Mouse (Mus musculus): Measurements from ENCODE around the gene Hspe1. TPM values are rescaled to one million over a fixed set of nuclear protein-coding genes. Genes with fewer than 3 reads are reported as not detected.
"Not testable (repeated sequence)": the region's sequence is repeated elsewhere in the genome, so short reads cannot be mapped to it uniquely, and the experiment has no call there.

Gene Hspe1
- total RNA-seq, 2 experiments from 2014 or later, result 63.7 to 76.8 TPM

DNA sequence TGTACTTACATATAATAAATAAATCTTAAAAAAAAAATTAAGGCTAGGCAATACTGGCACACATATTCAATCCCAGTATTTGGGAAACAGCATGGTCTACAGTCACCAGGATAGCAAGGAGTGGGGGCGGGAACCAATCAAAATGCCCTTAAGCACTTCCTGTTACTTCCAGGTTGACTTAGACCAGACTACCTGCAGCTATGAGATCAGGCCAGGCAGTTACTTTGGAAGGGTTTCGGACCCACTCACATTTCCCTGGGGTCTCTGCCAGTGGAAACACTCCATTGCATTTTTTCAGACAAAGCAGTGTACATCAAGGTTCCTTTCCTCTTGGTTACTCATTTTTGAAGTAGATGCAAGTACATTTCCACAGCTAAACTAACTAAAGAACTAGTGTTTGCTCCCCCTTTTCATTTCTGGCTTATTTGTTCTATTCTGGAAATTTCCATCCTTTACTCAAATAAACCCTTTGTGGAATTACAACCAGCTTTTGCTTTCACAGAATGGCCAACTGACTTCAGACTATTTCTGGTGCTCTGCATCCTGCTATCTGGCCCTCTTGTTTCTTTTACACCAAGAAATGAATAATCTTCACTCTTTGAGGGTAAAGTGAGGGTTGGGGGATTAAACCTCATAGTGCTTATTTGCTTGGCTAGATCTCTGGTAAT is 10.9 kb upstream of the Hspe1 start:
- intact Hi-C loops (cut with DNase I; ENCODE audit: low total_unique reads), result no loop called here
- no peak for DNase-seq

DNA sequence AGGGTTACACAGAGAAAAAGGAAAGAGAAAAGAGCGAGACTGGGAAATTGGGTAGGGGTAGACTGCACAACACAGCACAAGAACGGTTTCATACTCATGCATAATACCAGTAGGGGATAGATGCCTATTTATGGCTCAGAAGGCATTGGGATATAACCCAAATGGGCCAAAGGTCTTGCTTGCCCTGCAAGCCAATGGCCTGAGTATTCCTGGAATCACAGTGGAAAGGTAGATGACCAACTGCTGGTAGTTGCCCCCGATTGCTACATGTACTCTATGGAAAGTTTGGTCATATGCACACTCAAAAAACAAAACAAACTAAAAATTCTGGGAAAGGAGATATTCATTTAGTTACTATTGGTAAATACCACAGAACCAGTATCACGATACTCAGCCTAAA is 8.3 kb upstream of the Hspe1 start:
- no peak for DNase-seq
- intact Hi-C loops (cut with DNase I; ENCODE audit: low total_unique reads), result no loop called here

DNA sequence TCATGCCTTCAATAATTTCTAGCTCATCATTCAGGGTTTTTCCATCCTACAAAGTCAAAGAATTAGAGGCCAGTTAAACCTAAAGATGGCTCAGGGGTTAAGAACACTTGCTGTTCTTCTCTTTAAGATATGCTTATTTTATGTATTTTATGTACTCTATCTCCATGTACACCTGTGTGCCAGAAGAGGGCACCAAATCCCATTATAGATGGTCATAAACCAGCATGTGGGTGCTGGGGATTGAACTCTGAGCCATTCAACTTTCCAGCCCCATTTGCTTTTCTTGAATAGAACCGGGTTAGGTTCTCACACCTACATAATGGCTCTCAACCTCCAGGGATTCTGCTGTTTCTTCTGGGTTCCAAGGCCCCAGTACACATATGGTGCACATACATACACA is 5.8 kb upstream of the Hspe1 start:
- DNase-seq, result no peak
- intact Hi-C loops (cut with DNase I; ENCODE audit: low total_unique reads), result no loop called here

DNA sequence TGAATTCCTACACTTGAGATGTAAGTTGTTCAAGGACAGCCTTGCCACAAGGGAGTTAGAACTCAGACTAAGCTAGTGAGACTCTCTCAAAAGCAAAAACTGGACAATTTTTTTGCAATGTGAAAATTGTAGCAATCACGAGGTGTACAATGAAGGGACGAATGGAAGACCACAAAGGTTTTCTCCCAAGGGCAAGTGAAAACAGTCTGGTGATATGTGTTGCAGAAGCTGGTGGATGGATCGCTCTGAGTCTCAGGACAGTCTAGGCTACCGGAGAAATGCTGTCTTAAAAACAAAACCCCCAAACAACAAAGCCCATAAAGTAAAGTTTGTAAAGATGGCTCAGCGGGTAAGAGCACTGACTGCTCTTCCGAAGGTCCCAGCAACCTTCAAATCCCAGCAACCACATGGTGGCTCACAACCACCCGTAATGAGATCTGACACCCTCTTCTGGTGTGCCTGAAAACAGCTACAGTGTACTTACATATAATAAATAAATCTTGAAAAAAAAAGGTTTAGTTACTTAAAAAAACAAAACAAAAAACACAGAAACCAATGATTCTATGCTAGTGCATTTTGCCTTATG is 2.1 kb upstream of the Hspe1 start:
- intact Hi-C loops (cut with DNase I; ENCODE audit: low total_unique reads), result no loop called here
- DNase-seq, result no peak

DNA sequence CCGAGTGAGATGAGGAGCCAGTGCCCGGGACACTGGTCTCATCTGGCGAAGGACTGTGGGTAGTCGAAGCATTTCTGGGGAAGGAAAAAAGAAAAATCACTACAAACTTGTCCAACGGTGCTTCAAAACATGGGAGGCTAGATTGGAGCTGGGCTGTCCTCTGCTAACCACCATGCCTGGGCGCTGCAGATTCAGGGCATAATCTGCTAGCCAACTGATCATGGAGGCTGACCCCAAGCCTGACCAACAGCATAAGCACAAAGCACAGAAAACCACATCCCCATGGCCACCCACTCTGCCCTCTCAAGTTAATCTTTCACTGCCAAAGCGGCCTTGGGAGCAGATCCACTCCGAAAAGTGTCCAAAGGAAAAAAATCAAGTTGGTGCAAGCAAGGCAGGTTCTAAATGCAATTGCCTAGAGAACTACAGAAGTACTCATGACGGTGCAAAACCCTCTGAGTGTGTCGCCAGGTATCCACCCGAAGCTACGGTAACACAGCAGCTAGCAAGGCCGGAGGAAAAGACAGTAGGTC is 998 bp upstream of the Hspe1 start:
- intact Hi-C loops (cut with DNase I; ENCODE audit: low total_unique reads), result no loop called here
- DNase-seq, result no peak

DNA sequence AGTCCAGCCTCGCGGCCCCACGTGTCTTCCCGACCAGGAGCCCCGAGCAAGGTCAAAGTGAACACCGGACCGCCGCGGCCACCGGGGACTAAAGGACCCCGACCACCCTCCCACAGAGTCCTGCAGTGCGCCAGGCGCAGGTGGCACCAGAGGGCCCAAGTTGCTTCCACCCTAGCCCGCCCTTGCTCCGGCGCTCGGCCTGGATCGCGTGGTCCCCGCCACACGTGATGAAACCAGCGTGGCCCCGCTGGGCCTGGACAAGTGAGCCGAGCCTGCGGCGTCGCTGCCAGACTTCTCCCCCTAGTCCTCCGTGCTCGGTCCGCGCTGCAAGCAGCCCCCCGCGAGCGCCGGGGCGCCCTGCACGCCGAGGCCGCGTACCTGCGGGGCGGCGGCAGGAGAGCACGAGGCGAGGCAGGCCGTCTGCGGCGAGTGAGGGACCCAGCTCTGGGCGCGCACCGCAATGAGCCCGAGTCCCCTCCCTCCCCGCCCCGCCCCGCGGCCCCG is 479 bp upstream of the Hspe1 start:
- peak; percentile 79 for DNase-seq
- intact Hi-C loops (cut with DNase I; ENCODE audit: low total_unique reads), result no loop called here

DNA sequence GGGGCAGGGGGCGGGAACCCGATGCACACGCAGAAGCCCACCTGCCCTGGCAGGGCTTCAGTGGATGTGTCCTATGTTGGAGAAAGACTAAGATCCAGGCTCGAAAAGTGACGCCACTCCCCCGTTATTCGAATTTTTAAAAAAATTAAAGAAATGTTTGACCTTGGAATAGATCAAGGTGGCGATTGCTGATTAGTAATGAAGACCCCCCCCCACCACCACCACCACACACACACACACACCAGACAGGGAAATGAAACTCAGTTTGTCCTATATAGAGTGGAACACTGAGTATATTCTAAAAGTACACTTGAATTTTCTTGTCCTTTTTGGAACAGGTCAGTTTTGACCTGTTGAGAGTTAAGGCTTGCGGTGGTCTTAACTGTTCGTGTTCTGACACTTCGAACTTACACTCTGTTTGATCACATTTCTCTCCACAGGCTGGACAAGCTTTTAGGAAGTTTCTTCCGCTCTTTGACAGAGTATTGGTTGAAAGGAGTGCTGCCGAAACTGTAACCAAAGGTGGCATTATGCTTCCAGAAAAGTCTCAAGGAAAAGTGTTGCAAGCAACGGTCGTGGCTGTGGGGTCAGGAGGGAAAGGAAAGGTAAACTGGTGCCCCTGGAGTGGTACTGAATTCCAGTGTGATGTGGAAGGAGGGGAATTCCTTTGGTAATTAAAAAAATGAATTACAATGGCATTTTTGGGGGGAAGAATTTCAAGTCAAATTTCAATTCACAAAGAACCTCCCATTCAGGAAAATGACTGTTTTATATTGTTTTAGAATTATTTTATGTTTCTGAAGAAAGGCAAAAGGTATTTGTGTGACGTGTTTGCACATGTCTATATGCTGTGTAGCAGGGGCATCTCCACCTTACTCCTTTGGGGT is 922 bp downstream of the Hspe1 start:
- DNase-seq, result no peak
- intact Hi-C loops (cut with DNase I; ENCODE audit: low total_unique reads), result no loop called here

DNA sequence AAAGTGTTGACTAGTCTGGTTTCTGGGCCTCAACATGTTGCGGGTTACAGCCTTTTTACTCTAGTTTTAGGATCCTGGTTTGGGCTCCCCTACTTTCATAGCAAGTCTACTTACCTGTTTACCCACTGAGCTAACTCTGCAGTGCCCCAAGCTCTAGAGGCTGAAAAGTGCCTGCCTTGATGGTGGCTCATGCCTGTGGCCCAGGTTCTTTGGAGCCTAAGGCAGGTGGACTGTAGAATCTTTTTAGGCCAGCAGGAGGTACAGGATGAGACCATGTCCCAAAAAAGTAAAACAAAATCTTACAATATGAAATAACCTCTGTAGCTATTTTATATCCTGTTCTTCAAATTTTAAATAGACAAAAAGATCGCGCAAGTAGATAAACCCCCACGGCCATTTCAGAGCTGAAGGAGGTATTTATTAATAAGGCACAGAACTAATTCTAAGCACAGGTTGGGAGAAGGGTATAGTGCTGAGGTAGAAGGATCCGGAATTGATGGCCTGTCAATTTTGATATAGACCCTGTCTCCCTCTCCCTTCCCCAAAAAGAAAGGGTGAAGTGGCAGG is 1.6 kb downstream of the Hspe1 start:
- intact Hi-C loops (cut with DNase I; ENCODE audit: low total_unique reads), result loop anchor here (5.0 kb wide), 2 partner anchors 38 to 293 kb away; no protein-coding TSS in a partner anchor
- DNase-seq, result no peak

DNA sequence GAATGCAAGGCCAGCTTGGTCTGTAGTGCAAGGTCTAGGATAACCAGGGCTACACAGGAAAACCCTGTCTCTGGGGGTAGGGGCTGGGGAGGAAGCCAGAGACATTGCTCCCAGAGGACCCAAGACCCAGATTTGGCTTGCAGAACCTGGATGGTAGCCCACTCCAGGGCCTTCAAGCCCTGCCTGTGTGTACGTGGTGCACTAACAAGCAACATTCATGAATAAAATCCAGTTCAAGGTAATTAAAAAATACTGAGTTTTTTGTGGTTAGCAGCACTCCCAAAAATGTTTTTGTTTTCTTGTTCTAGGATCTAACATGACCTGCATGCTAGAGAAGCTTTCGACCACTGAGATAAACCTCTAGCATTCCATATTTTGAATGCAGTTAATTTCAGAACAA is 4.1 kb downstream of the Hspe1 start:
- DNase-seq, result no peak

DNA sequence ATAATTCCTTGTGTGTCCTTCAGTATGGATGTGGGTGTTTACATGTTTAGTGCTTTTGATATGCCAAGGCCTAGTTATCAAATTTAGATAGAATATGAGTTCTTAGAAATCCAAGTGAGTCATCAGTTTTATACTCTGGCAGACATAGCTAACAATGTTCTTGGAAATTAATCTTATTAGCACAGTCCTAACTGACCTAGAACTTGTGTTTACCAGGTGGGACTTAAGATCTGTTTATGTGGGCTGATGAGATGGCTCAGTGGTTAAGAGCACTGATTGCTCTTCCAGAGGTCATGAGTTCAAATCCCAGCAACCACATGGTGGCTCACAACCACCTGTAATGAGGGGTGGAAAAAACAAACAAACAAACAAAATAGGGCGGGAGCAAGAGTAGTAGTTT is 4.5 kb downstream of the Hspe1 start:
- intact Hi-C loops (cut with DNase I; ENCODE audit: low total_unique reads), result loop anchor here (5.0 kb wide), 2 partner anchors 35 to 290 kb away; no protein-coding TSS in a partner anchor
- no peak for DNase-seq

More for the DNA sequence above, 4.1 kb downstream of the Hspe1 start:
- intact Hi-C loops (cut with DNase I; ENCODE audit: low total_unique reads), result loop anchor here (5.0 kb wide), 2 partner anchors 35 to 290 kb away; no protein-coding TSS in a partner anchor

DNA sequence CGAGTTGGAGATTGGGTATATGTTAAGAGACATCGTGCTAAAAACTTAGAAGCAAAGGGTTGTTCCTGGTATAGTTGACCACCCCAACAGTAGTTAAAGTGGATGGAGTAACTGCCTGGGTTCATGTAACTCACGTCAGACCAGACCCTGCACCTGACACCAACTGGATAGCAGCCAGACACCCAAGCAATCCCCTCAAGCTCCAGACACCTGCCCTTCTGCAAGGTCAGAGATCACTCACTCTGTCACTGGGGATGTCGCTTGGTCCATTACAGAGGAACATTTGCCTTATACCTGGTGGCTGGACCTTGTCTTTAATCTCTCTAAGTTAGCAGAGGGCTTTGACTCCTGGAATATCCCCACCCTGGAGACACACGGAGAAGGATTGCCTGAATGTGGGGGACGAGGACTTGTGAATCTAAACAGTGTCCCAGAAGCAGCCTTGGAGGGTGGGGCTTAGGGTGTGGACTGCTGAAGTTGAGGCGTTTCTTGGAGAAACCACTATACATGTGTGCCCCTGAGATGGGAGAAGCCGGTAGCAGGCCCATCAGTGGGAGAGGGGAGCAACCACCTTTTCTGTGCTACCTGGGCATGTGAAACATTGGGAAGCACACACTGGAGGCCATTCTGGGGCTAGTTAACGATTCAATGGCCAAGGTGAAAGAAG is 19.1 kb downstream of the Hspe1 start:
- DNase-seq, result no peak
- intact Hi-C loops (cut with DNase I; ENCODE audit: low total_unique reads), result no loop called here

DNA sequence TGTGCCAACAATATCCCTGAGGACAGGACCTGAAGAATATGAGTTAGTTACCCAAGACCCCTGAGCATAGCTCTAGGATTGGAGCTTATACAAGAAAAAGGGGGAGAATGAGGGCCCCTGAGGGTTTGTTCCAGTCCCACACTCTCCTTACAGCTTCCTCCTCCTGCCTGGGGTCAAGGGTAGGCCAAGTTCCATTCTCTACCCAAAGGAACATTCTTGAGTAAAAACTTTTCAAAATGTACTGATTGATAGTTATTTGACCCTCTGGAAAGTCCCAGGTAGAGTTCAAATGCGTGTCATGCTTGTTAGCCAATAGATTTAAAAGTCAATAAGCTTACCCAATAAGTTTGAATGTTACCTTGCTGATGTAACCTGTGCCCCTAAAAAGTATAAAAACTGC is 19.7 kb downstream of the Hspe1 start:
- intact Hi-C loops (cut with DNase I; ENCODE audit: low total_unique reads), result no loop called here

DNA sequence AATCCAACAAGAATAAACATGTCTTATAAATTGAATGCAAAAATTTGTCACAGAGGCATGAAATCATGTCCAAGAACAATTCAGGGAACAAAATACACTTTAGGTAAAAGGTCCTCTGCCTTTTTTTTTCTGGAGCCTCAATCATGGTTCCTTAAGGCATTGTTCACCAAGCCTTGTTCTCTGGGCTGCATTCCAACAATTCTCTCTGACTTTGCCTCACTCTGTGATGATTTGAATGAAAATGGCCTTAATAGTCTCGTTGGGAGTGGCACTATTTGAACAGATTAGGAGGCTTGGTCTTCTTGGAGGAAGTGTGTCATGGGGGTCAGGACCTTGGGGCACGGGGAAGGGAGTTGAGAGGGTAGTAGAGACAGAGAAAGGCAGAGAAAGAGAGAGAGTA is 20.5 kb downstream of the Hspe1 start:
- intact Hi-C loops (cut with DNase I; ENCODE audit: low total_unique reads), result no loop called here
- no peak for DNase-seq

More for the DNA sequence above, 19.7 kb downstream of the Hspe1 start:
- no peak for DNase-seq

DNA sequence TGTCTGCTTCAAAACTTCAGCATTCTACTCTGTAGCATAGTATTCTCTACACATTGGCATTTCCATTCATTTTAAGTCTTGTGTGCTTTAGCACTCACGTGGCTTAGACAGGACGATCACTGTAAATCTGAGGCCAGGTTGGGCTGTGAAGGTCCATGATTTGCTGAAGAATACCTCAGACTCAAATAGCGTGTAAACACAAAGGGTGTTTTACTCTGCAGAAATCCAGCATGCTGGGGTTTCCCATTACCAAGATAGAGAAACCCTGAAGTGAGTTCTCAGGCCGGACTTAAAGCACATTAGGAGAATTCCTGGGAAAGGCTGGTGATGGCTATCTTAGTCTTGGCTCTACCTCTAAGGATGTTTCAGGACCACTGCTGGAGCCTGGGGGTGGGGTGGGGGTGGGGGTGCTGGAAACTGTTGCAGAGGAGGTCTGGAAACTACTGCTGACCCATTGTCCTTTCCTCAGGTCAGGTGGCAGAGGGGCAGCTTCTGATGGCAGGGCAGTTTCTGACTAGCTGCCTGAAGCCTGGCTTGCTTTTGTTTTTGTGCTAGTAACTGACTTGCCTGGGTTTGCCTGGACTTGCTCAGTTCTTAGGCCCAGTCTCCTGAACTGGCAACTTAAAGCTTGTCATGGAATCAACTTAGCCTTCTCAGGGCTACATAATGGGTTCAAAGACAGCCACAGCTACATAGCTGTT is 21.3 kb downstream of the Hspe1 start:
- intact Hi-C loops (cut with DNase I; ENCODE audit: low total_unique reads), result no loop called here
- DNase-seq, result no peak

DNA sequence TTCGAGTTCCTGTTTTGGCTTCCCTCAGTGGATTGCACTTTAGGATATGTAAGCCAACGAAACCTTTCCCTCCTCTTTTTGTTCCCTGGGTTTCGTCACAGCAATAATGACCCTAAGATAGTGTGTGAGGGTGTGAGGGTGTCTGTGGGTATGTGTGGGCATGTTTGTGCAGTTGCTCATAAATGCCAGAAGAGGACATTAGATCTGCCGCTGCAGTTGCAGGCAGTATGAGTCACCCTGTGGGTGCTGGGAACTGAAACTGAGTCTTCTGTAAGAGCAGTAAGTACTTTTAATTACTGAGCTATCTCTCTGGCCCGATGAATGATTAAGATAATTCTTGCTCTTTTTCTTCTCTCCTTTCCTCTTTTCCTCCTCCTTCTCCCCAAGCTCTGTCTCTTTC is 35.1 kb downstream of the Hspe1 start:
- DNase-seq, result no peak
- intact Hi-C loops (cut with DNase I; ENCODE audit: low total_unique reads), result no loop called here

DNA sequence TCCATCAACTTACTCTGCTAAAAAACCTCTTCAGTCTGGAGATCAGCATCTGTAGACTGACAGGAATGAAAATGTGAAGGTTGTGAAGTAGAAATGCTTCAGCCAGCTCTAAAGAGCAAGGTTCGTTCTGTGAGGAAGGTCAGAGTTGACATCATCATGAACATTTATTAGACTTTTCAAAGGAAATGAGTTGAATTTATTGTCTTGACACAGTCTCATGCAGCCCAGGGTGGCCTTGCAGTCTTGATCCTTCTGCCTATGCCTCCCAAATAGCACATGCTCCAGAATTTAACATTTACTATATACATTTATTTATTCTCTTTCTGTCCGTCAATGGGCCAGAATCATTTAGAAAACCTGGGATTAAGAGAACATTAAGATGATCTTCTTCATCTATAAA is 35.6 kb downstream of the Hspe1 start:
- intact Hi-C loops (cut with DNase I; ENCODE audit: low total_unique reads), result no loop called here

DNA sequence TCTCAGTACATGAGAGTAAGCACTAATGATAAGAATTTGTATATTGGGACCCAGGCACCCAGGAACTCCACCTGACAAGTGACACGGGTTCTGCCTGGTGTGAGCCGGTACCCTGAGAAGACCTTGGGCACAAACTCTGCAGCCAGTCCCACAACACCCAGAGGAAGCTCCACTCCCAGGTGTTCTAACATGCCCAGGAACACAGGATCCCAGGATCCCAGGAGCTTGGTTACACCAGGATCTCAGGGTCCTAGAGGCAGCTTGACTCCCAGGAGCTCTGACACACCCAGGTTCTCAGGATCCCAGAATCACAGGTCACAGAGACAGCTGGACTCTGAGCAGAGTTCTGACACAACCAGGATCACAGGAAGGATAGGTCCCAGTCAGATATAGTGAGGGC is 36.2 kb downstream of the Hspe1 start:
- intact Hi-C loops (cut with DNase I; ENCODE audit: low total_unique reads); DNase-seq: not testable (repeated sequence)

More for the DNA sequence above, 35.6 kb downstream of the Hspe1 start:
- DNase-seq, result no peak

DNA sequence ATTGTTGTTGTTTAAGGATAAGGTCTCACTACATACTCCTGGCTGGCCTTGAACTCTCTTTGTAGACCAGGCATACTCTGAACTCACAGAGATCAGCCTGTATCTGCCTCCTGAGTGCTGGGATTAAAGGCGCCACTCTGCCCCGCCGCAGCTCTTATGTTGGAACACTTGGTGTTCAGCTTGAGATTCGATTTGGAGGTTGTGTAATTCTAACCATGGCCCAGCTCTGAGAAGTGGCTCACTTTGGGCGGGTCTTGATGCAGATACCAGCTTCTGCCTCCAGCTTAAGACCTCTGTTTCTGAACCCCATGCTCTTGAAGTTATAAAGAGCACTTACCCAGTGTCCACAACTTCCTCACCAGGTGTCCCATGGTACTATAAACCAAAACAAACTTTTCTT is 41.8 kb downstream of the Hspe1 start:
- DNase-seq, result no peak
- intact Hi-C loops (cut with DNase I; ENCODE audit: low total_unique reads), result loop anchor here (5.0 kb wide), 1 partner anchor 37 kb away; no protein-coding TSS in a partner anchor

All from gastrocnemius, postnatal 14 days (tissue).